Mouse (Mus musculus) small intestine, adult 2 months (tissue): ENCODE data around the gene Ttc9. TPM values are rescaled to one million over a fixed set of nuclear protein-coding genes. Genes with fewer than 3 reads are reported as not detected.

Experiments used
- H3K27ac ChIP-seq: fragments of 200-500 bp; 2 replicates; pipeline ENCODE4 v1.5.1; 2012; ENCODE audit warnings: low read depth, low read length, control low read depth, inconsistent platforms; ENCODE audit not compliant: insufficient read depth
- H3K27me3 ChIP-seq: fragments of 200-500 bp; 2 replicates; pipeline ENCODE4 v1.6.1; 2012; ENCODE audit warnings: mild to moderate bottlenecking, moderate library complexity, low read length, inconsistent platforms; ENCODE audit not compliant: control insufficient read depth, insufficient read depth
- H3K36me3 ChIP-seq: fragments of 200-500 bp; 2 replicates; pipeline ENCODE4 v1.6.1; 2012; ENCODE audit warnings: mild to moderate bottlenecking, low read length, control low read depth, inconsistent platforms; ENCODE audit not compliant: control insufficient read depth, insufficient read depth
- H3K4me1 ChIP-seq: fragments of 200-500 bp; 2 replicates; pipeline ENCODE4 v1.6.1; 2012; ENCODE audit warnings: low read length, inconsistent platforms, mixed read lengths; ENCODE audit not compliant: control insufficient read depth, insufficient read depth, insufficient read length
- H3K4me3 ChIP-seq: fragments of 200-500 bp; 2 replicates; pipeline ENCODE4 v1.5.1; 2012; ENCODE audit warnings: low read depth, mild to moderate bottlenecking, control low read depth, inconsistent platforms, low read length, moderate library complexity
- CTCF ChIP-seq: fragments of 200-500 bp; IDR thresholded peaks from 2 replicates; pipeline ENCODE4 v1.5.1; 2012; ENCODE audit warnings: low read depth, mild to moderate bottlenecking, control low read depth, inconsistent platforms, low read length, moderate library complexity, mixed read lengths; ENCODE audit not compliant: insufficient replicate concordance, insufficient read length; ENCODE audit errors: extremely low read depth
- POLR2A ChIP-seq: fragments of 200-500 bp; IDR thresholded peaks from 2 replicates; pipeline ENCODE4 v1.6.1; 2012; ENCODE audit warnings: low read depth, mild to moderate bottlenecking, control low read depth, inconsistent platforms, low read length, moderate library complexity
- WGBS: fragments of 180-500 bp; shearing (Covaris S2); methylation state at CpG from one replicate; pipeline ENCODE4 v1.1.7; 2018; 5-methylcytosine and 5-hydroxymethylcytosine counted together
- polyA plus RNA-seq: library from polyadenylated mRNA; depleted of rRNA; stranded (reverse); fragments of >200 nt; gene quantifications from 2 replicates; pipeline ENCODE4 v1.2.3, GENCODE M21; 2012

The Ttc9 gene
- polyA plus RNA-seq, 1 experiment = 0.20 TPM

DNA sequence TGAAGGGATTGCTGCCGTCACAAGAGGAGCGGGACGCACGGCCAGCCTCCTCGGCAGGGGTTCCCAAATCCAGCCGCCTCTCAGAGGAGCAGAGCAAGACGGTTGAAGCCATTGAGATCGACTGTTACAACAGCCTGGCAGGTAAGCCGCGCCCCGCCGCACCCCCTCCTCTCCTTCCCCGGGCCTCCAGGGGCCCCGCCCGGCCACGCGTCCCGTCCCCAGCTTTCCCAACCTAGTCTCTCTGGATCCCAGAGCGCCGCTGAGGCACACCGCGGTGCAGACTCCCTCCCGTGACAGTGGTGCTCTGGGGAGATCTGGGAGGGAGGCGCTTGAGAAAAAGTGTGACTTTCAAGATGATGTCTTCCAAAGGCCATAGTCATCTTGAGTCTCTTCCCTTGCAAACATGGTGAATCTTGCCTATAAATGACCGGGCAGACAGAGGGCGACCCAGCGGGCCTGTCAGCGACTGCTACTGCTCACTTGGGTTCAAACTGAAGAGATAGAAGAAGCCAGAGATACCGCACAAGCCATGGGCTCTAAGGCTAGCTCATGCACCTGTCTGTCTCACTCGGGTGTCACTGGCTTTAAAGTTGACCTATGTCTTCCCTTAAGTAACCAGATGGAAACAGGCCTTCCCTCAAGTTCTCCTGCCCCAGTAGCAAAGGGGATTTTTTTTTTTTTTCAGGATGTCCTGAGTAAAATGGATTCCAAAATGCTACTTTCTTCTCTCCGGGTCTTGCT lies 782 bp downstream of the Ttc9 start:
- H3K4me1 ChIP-seq = peaks cover 5% of the 10 kb centered on the region
- H3K4me3 ChIP-seq = peak overlapping the region; percentile 62
- TF ChIP-seq CTCF (no peak), POLR2A (no peak)
- H3K36me3 ChIP-seq = no peaks in the 10 kb centered on the region
- H3K27me3 ChIP-seq = peaks cover 26% of the 10 kb centered on the region
- H3K27ac ChIP-seq = no peak overlapping the region
- 4% methylated on average over 29 of the region's 31 CpGs for WGBS

DNA sequence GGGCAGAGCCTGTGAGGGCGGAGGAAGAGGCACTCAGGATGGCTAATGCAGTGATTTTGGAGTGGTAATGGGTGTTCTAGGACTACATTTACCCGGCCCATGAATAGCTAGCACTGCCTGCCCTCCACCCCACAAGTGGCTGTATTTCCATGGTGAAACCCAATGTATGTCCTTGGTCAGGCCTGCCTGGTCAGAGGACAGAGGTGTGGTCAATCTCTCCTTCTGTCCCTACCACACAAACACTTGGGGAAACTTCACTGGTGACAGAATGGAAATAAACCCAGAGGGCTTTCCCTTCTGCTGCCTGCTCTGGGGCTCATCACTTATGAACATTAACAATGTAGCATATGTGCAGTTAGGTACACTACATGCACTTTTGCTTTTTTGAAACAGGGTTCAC lies 2.2 kb downstream of the Ttc9 start:
- Histone ChIP-seq H3K4me3 (no peak overlapping the region), H3K4me1 (peaks cover 5% of the 10 kb centered on the region), H3K36me3 (no peaks in the 10 kb centered on the region), H3K27ac (no peak overlapping the region), H3K27me3 (peaks cover 24% of the 10 kb centered on the region)
- no peak for TF ChIP-seq CTCF
- no peak for TF ChIP-seq POLR2A
- 92% methylated on average over 2 of the region's 2 CpGs for WGBS

DNA sequence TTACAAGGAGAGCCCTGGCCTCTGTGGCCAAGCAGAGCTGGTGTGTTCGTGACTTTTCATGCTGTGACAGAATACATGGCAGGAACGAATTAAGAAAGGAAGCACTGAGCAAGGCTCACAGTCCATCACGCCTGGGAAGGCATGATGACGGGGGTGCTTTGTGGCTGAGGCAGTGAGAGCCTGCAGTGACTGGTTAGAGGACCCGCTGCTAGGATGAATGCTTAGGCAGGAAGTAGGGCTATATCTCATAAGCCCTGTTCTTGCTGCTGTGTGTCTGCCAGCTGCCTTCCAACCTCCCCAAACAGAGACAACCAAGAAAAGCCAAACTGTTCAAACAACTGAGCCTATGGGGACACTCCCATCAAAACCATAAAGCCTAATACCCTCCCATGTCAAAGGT lies 9.6 kb downstream of the Ttc9 start:
- no peak overlapping the region for H3K4me3 ChIP-seq
- no peaks in the 10 kb centered on the region for H3K27me3 ChIP-seq
- no peaks in the 10 kb centered on the region for H3K4me1 ChIP-seq
- 63% methylated on average over 5 of the region's 5 CpGs for WGBS
- TF ChIP-seq CTCF (no peak), POLR2A (no peak)
- H3K27ac ChIP-seq = no peak overlapping the region
- H3K36me3 ChIP-seq = no peaks in the 10 kb centered on the region

DNA sequence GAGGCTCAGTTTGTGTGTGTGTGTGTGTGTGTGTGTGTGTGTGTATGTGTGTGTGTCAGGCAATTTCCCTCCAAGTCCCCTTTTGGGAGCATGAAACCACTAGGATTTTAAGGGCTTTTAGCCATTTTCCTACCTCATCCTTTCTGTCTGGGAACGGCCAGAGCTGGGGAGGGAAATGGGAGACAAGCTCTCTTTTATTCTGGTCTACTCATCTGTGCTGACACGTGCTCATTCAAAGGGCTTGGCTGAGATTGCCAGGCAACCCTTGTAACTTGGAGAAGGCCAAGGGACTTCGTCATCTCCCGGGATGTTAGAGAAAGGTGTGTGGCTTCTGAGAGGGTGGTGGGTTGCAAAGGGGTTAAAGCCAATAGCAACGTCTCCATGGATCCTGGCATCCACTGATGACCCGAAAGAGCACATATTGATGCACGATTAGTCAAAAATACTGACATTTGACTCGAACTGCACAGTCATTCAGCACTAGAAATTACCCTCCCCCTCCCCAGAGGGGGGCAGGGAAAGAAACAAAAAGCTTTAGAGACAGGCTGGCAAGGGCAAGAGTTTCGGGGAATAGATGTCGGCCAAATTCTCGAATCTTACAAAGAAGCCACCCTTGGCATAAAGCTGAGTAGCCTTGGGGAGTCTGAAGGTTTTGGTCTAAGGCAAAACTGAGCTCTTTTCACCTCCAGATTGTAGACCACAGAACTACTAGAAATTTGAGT lies 11.5 kb downstream of the Ttc9 start:
- Histone ChIP-seq H3K4me1 (no peaks in the 10 kb centered on the region), H3K27me3 (no peaks in the 10 kb centered on the region), H3K36me3 (no peaks in the 10 kb centered on the region), H3K27ac (no peak overlapping the region), H3K4me3 (no peak overlapping the region)
- no peak for TF ChIP-seq CTCF
- WGBS = 72% methylated on average over 11 of the region's 11 CpGs

DNA sequence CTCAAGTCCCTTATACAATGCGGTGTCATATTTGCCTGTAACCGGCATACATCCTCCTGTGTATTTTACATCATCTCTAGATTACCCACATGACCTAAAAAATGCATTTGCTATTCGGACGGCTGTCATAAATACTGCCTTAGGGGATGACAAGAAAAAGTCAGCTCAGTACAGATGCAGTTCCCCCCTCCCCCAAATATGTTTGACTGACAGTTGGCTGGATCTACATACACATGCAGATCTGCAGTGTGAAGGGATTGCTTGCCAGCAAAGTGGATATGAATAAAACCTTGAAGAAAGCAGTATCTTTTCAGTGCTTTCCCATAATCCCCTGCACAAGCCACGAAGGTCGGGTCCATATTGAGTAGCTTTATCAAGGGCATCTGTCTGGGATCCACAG lies 15.8 kb downstream of the Ttc9 start:
- 82% methylated on average over 6 of the region's 6 CpGs for WGBS
- Histone ChIP-seq H3K27me3 (no peaks in the 10 kb centered on the region), H3K4me3 (no peak overlapping the region), H3K4me1 (no peaks in the 10 kb centered on the region), H3K27ac (no peak overlapping the region), H3K36me3 (no peaks in the 10 kb centered on the region)
- TF ChIP-seq CTCF = no peak
- no peak for TF ChIP-seq POLR2A

DNA sequence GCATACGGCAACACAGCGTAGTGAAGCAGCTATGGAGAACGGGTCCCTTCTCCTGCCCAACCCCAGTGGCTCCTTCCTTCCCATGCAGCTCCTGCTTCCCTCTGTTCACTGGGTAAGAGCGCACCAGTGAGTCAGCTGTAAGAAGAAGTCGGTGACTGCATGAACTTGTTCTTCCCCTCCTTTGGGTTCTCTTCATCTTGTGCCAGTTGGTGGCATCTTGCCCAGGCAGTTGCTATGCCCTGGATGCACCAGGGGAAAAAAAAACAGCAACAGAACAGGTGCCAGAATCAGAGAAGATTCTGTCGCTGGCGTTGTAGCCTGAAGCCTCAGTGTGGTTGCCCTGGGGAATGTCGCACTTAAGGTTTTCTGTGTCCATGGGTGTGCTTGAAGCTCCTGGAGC lies 22.3 kb downstream of the Ttc9 start:
- Histone ChIP-seq H3K27ac (no peak overlapping the region), H3K36me3 (no peaks in the 10 kb centered on the region), H3K27me3 (no peaks in the 10 kb centered on the region), H3K4me1 (no peaks in the 10 kb centered on the region; the same call in 1 of the 2 replicates), H3K4me3 (no peak overlapping the region)
- no peak for TF ChIP-seq CTCF
- no peak for TF ChIP-seq POLR2A
- WGBS = 78% methylated on average over 8 of the region's 8 CpGs

DNA sequence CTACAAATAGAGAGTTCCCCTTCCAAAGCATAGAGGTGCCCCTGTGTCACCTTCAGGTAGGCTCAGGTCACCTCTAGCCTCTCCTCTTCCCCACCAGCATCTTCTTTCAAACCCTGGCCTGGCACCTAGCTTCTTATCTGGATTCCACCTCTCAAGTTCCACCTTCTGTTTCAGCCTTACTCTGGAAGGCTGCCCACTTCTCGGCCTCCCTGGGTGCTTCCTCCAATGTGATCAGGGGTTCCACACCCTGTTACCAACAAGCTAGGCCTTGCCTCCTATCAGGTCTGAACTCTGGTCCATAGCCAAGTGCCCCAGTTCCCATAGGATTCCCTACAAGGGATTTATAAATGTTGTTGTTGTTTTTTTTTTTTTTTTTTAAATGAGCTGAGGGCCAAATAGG lies 26.3 kb downstream of the Ttc9 start:
- H3K36me3 ChIP-seq = no peaks in the 10 kb centered on the region
- H3K4me3 ChIP-seq = no peak overlapping the region
- WGBS = 9% methylated on average over 1 of the region's 1 CpGs
- H3K27ac ChIP-seq = no peak overlapping the region
- H3K4me1 ChIP-seq = no peaks in the 10 kb centered on the region; the same call in 1 of the 2 replicates
- TF ChIP-seq CTCF (no peak), POLR2A (no peak)
- no peaks in the 10 kb centered on the region for H3K27me3 ChIP-seq

DNA sequence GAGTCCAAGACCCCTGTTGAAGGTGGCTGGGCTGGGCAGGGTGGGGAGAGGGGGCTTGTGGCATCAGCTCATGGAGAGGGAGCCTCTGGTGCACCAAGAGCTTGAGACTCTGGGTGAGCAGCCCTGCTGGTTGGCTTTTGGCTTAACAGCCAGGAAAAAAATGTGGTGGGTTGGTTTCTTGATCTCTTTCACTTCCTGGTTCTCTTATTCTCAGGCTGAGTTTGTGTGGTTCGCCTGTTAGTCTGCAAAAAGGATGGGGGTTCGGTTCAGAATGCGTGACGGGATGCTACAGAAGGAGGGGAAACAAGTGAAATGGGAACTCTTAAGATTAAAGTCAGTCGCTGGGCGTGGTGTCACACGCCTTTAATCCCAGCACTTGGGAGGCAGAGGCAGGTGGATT lies 27.0 kb downstream of the Ttc9 start:
- H3K36me3 ChIP-seq = no peaks in the 10 kb centered on the region

More for the DNA sequence above, 27.0 kb downstream of the Ttc9 start:
- TF ChIP-seq POLR2A = no peak
- no peak for TF ChIP-seq CTCF
- Histone ChIP-seq H3K4me1 (no peaks in the 10 kb centered on the region; the same call in 1 of the 2 replicates), H3K4me3 (no peak overlapping the region), H3K27me3 (no peaks in the 10 kb centered on the region), H3K27ac (no peak overlapping the region)
- WGBS = 76% methylated on average over 7 of the region's 7 CpGs
